Mouse (Mus musculus) cerebellum, adult 11 months (tissue): Measurements from ENCODE around the gene Nps.
"Not testable (repeated sequence)": the region's sequence is repeated elsewhere in the genome, so short reads cannot be mapped to it uniquely, and the experiment has no call there.

Source experiments
- DNase-seq: peaks from one replicate; pipeline ENCODE4 v3.0.0; 2022

Nps gene

DNA sequence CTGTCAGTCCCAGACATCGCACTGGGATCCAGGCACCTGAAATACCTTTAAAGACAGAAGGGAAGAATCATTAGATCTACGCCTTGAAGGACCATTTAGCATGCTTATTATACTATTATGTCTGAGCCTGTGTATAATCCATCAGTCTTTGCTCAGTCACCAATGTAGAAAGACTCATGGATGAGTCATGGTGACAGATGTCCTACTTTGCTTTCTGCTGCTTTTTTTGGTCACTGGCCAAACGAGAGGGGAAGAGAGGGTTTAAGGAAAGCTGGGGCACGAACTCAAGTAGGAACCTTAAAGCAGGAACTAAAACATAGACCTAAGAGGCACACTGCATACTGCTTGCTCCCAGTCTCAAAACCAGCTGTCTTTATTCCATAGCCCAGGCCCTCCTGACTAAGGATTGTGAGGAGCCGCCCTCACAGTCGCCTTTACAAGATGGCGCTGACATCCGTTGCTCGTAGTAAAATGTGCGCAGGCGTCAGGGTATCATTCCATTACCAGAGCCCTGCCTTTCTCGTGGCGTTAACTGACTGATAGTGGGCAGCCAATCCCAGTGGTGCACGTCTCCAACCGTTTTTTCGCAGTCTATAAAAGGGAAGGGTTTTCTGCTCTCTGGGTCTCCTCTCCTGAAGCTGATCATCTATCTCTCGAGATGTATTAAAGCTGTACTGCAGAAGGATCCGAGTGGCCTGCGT is at the start of gene Nps:
Gene Nps, plus strand, starts transcription at position 651 of the 701 bp plus-strand sequence.
- DNase-seq = not testable (repeated sequence)

DNA sequence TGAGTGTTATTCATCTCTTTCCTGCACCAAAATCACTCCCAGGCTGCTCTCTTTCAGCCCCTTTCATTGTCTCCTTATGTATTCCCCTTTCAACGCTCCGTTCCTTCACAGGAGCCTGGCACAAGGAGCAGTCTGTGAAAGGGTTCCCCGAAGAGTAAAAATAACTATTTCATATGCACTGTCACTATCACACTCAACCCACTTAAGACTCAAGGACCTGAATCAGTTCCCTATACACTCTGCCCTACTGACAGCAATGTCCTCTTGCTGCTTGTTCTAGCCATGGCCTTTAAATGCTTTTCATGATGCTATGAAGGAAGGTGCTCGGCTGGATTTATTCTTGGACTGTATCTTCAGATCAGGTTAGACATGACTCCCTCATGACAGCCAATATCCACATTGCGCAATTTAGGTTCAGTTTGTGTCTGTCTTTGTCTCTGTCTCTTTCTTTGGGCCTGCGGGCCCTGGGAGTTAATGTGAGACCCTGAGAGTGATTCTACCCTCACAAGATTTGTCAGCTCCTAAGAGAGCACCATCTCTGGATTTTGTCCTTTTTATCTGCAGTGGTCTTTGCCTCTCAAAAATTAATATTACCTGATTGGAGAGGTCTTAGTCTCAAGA is 49.4 kb upstream of the Nps start:
- DNase-seq = no peak

DNA sequence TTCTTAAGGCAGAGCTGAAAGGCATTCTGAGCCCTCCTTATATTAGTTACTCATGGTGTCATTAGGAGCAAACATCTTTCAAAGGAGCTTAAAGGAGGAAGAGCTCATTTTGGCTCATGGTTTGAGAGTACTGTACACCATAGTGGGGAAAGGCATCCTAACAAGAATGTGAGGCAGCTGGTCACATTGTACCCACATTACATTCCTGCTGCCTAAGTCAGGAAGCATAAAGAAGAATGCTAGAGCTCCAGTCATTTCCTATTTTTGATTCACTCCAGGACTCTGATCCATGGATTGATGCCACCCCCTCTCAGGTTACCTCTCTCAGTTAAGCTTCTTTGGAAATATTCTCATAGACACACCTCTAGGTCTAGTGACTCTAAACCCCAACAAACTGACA is 48.2 kb upstream of the Nps start:
- no peak for DNase-seq

DNA sequence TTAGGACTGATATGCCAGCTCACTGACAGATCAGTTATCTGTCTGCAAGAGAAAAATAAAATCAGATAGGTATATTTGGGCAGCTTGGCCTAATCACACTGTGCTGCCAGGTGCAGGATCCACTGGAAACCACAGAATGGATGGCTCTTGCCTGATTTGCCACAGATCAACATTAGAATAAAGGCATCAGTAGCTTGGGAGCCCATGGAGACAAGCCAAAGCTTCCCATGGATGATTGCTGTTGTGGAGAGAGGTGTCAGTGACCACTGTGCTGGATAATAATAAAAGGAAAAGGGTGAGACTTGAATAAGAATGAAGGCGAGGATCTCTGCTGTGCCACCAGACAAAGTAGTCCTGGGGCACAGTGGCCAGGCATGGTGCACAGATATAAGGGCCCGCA is 47.7 kb upstream of the Nps start:
- DNase-seq = no peak

DNA sequence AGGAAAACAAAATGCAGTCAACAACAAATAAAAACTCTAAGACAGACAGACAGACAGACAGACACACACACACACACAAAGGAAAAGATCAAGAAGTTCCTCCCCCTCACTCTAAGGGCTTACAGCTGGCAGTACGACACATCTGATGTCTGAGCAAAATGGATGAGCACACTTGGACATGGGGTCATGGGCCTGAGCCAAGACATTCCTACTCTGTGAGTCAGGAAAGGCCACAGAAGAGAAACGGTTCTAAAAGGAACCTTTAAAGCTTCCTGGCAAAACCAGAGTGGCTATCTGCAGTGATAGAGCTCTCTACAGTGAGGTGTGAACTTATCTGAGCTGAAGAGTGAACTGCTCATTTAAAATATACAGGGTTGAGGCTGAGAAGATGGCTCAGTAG is 46.0 kb upstream of the Nps start:
- DNase-seq = no peak

DNA sequence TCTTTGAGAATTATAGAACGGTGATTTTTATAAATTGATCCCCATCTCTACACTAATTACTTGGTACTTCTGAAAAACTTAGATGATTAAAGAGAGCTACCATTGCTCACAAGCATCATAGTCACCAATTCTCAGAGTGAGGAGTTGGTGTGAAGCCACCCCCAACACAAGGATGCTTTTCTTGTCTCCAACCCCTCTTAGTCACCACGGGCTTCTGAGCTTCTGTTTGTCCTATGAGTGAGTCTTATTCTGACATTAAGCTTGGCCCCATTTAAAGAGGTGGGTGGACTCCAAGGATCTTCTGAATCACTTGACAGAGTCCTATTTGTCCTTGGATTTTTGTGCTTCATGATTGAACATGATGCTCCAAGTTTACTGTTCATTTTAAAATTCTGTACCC is 37.0 kb upstream of the Nps start:
- DNase-seq = no peak

DNA sequence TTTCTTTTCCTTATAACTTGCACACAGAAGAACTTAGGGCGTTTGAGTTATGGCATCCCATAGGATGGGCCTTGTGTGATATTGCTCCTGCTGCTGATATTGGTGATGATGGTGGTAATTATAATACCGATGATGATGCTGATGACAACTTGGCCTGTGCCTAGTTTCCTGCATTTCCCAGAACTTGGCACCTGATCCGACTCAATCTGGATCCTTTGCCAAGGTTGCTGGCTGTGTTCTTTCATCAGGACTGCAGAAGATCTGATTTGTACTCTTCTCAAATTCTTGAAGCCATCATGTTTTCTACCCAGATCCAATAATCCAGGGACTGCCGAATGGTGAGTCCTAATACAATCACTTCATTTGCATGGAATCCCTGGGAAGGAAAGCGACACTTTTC is 32.5 kb upstream of the Nps start:
- DNase-seq = no peak

DNA sequence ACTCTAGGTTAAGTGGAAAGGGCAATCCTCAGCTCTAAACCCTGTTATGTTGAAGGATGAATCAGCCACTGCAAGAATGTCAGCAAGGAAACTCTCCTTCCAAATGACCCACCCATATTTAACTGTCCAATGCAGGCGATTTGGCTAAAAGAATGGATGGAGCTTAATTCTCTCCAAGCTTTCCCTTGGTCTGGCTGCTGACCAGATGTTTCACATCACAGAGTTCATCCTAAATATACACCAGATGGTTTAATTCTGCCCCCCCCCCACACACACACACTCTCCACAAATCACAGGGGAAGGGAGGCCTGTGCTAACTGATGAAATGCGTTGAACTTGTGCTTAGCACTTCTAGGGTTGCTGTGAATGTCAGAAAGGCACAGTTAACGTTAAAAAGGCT is 21.4 kb upstream of the Nps start:
- DNase-seq = no peak

DNA sequence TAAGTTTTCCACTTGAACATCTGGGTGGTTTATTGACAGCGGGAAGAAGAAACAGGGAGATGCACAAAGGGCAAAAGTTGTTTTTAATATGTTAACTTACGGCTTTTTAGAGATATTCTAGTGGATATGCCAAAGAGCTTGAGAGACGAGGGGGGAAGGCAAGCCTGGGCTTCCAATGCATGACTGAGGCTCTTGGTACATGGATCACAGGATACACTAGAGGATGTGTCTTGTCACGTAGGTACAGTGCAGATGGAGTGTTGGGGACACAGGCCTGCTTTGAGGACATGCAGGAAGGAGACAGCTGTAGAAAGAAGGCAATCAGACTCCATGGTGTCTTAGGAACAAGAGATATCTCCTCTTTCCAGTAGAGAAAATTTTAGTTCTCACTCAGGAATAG is 19.1 kb upstream of the Nps start:
- DNase-seq = no peak

DNA sequence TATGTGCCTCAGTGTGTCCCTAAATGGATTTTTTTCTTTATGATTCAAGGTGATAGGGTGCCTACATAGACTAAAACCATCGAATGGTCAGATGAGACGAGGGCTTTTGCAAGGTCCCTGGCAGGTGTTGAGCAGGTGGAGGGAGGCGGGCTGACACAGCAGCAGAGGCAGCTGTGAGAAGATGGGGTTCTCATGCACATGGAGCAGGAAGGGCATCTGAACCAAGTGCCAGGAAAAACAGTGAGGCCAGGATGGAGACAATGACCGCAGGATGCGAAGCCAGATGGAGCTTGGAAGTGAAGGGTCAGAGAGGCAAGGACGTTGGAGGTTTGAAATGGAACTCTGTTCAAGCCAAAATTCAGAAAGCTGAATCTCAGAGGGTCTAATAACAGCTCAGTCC is 18.5 kb upstream of the Nps start:
- no peak for DNase-seq

DNA sequence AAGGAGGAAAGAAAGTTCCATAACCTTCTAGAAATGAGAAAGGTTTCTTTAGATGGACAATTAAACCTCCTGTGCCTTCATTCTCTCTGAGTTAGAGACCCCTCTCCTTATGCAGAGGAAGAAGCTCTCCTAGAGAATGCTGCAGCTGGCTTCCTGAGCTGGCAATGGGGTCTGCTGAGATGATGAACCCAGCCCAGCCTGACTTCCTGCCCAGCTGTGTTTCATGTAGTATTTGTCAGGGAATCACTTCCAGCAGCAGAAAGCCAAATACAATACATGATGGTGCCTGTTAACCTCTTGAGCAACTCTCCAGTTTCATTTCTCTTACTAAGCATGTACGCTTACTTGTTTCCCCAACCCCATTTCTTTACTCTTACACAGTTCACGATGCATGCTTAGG is 17.9 kb upstream of the Nps start:
- no peak for DNase-seq

DNA sequence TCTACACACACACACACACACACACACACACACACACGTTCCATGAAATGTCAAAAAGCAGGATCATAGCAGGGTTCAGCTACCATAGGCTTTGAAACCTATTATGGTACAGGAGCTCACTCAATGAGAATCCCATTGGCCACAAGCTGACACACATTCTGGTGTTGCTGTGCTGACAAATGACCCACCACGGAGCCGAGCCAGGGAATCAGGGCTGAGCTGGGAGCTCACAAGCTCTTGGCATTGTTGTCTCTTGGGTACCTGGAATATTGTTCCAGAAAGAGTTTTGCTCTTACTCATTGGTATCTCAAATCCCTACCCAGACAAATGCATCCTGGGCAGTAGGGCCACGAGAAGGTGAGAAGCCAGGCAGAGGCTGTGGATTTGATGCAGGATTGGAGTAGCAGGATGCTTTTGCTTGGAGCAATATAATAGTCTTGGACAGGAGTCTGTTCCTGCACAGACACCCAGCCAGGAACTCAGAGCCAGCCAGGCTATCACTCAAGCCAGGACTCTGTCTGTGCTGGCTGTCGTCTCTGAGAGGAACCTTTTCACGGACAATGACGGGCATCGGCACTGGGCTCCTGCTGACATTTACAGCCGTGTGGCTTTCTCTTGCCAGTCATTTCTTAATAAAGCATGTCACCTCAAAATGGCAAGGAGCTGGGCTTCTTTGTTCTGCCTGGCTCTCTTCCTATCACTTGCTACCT is 14.2 kb upstream of the Nps start:
- peak; percentile 0 for DNase-seq

DNA sequence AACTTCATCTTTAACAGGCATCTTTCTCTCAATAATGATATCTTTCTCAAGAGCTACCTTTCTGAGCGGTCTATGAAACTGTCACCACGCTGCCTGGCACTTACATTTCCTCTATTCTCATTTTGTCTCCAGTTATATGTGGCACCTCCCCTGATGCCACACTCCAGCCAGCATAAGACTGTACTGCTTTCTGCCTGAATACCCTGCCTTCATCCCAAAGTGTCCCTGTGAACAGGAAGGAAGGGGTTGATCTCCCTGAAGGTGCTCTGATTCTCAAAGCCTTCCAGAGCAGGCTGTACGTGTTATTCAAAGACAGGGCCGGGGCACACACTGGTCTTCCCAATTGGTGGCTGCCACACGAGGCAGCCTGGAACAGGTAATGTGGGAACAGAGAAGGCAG is 12.1 kb upstream of the Nps start:
- DNase-seq = no peak

DNA sequence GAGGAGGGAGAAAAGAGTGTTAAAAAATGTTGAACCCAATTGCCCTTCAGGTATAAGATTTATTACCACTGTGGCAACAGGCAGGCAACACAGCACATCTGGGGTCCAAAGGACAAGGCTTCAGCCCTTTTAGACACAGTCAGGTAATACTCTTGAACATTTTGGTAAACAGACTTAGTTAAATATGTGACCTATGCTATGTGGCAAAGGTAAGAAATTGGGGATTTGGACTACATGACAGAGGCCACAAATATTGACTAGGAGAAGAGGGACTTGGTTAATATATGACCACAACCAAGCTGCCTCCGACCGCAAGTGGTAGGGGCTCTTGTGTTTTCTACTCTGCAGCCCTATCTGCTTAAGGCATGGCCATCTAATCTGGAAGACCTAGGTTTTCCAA is 5.3 kb upstream of the Nps start:
- no peak for DNase-seq

DNA sequence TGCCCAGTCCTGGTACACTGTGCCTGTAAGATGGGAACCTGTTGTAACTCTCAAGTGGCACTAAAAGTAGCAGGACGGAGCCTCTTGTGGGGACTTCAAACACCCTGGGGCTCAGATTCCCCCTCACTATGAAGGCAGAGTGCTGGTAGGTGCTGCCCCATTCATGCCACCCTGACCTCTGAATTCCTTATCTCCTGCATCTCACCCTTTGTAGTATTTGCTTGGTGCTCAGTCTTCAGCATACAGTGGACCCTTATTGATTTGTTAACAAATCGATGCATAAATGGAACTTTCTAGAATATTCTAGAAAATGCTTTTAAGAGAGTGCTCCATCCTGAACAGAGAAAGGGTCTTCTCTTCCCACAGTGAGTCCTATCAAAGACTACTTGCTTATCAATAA is 4.1 kb upstream of the Nps start:
- DNase-seq = no peak

DNA sequence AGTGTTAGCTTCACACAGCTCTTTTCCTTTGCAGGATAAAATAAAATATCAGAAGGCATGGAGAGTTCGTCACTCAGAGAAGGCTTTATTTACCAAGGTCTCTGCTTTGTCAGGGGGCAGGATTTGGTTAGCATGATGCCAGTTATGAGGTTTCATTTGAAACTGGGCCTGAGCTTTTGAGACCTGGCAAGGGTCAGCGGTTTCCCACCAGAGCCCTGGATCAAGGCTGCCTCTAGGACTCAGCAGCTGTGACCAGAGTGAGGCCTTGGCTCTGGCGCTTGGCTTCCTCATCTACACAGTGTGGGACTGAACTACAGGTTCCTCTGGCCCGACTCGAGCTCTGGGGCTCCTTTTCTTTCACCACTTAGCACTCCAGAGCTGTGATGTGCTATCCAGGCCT is 12.5 kb downstream of the Nps start:
- DNase-seq = no peak

DNA sequence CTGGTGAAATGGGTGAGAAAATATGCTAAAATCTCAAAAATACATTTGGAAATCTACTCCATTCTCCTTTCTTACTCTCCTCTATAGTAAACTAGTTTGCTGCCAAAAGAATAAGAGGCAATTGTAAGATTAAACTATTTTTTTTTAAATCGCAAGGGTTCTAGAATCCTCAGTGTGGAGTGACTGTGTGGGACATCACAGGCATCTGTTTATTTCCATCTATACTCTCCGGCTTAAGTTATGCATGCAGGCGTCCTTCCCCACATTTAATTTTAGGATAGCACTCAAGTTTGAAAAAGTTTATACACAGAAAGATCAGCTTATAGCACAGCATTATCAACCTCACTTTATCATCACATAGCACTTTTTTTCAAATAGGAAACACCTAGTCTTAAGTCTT is 24.7 kb downstream of the Nps start:
- no peak for DNase-seq

DNA sequence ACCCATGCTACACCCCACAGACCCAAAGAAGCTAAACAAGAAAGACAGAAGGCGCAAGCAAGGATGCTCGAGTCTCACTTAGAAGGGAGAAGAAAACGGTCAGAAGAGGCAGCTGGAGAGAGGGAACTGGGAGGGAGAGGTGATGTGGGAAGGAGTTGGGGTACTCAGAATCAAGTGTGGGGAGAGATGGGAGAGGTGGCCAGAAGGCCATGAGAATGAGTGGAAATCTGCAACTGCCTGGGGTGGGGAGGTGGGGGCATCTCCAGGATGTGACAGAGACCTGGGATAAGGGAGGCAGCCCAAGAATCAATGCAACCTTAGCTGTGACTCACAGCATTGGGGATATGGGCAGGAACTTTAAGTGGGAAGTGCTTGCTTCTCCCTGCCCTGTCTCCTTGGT is 31.5 kb downstream of the Nps start:
- DNase-seq = no peak

DNA sequence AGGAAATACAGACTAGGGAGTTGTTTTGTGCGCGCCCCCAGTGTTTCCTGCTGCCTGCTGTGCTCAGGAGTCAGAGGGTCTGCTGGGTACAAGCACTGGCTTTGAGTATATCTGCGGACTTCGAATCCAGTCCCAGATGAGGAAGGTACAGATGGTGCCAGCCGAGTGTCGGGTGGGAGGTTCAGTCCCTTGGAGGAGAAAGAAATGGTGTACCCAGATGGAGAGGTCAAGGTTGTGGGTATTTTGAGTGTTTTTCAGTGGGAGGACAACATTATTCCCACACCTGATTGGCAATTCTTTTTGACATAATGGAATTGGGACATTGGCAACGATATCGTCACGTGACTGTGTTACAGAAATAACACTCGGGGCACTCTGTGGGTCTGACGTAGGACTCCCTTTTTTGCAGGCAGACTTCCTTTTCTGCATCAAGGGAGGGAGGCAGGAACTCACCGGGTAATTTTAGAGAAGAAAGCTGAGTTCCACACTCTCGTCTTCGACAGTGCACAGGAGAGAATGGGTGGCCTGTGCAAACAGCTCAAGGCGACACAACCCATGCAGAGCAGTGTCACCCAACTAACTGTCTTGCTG is 33.2 kb downstream of the Nps start:
- DNase-seq = no peak

DNA sequence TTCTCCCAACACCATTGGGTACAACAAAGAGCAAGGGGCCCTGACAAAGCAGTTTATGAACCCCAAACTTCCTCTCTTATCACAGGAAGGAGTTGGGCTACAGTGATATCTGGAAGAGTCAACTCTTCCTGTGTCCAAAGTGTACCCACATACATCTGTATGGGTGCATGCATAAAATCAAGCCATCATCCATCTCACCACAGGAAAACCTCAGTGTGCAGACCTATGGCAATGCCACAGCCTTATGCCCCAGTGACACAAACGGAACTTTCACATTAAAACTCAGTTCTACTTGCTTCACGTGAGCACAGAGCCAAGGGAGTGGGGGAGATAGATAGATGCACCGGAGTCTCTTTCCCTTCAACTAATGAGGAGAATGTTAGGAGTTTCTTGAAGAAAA is 36.0 kb downstream of the Nps start:
- no peak for DNase-seq

DNA sequence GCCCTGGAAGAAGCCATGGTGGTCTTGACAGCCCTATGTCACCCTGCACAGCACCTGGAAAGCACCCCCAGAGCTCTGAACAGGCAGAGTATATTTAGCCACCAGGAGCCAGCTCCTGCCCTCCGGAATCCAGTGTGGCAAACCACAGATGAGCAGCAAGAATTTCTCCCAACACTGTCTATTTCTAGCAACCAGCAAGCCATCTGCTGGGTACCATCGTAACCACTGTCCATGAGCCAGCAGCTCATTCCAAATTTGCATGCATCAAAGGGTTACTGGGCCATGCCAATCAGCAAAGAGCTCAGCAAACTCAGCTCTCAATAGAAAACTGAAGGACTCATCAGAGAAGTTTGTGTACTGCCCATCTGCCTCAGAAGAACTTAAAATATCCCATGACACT is 46.0 kb downstream of the Nps start:
- DNase-seq = no peak
